In the genomic region with DNA sequence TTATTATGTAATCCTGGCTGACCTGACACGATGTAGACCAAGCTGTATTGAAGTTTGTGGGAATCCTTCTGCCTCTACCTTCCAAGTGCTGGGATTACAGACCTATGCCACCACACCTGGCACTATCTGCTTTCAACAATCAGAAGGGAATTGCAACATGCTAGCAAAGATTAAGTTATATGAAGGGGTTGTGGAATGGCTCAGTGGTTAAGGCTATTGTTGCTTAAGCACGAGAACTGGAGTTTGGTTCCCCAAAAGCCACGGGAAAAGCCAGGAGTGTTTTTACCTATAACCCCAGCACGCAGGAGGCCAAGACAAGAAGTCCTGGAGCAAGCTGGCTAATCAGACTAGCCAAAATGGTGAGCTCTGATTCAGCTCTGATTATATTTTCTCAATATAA, we compare ENCODE assay signal across 24 mouse cellular contexts.
"Had no signal": no experiment of that assay in that cellular context is flagged by ENCODE, and none has a peak within 500 bp of the region (broad histone marks: within the 10 kb centered on the region; RNA-seq: fewer than 3 reads in every experiment).

No protein-coding gene starts in this region.

- H3K9ac ChIP-seq: embryonic facial prominence, embryonic 12.5 days; embryonic facial prominence, embryonic 13.5 days; embryonic facial prominence, embryonic 15.5 days; forebrain, embryonic 12.5 days; forebrain, embryonic 13.5 days; forebrain, embryonic 15.5 days; forebrain, postnatal 0 days had no signal

- ATAC-seq: forebrain, embryonic 15.5 days; forebrain, embryonic 16.5 days had no signal

- H3K27me3 ChIP-seq: embryonic facial prominence, embryonic 12.5 days; embryonic facial prominence, embryonic 13.5 days; embryonic facial prominence, embryonic 15.5 days; forebrain, embryonic 12.5 days; forebrain, embryonic 13.5 days; forebrain, embryonic 15.5 days had no signal

- H3K27ac ChIP-seq: embryonic facial prominence, embryonic 10.5 days; embryonic facial prominence, embryonic 12.5 days; embryonic facial prominence, embryonic 13.5 days; embryonic facial prominence, embryonic 15.5 days; forebrain, embryonic 10.5 days; forebrain, embryonic 12.5 days; forebrain, embryonic 13.5 days; forebrain, embryonic 15.5 days; gastrocnemius, adult 2 months; heart, adult 2 months had no signal

- DNase-seq: cerebellum, adult 8-10 months; cerebellum, adult 9-10 months; cerebellum, adult 9-11 months; cerebellum, postnatal 14 days; cerebellum, postnatal 25 days; cerebellum, postnatal 36 days; gastrocnemius, adult 2 months; gastrocnemius, postnatal 10 days; gastrocnemius, postnatal 14 days; gastrocnemius, postnatal 25 days; gastrocnemius, postnatal 36 days; heart, adult 18-20 months; heart, adult 2 months had no signal

- H3K4me2 ChIP-seq: embryonic facial prominence, embryonic 12.5 days; embryonic facial prominence, embryonic 13.5 days; embryonic facial prominence, embryonic 15.5 days; forebrain, embryonic 12.5 days; forebrain, embryonic 13.5 days; forebrain, embryonic 15.5 days had no signal

- H3K4me1 ChIP-seq: embryonic facial prominence, embryonic 10.5 days; embryonic facial prominence, embryonic 15.5 days; forebrain, embryonic 10.5 days; forebrain, embryonic 12.5 days; forebrain, embryonic 13.5 days; forebrain, embryonic 15.5 days had no signal

- H3K4me3 ChIP-seq: embryonic facial prominence, embryonic 10.5 days; embryonic facial prominence, embryonic 12.5 days; embryonic facial prominence, embryonic 13.5 days; embryonic facial prominence, embryonic 15.5 days; erythroblast, embryonic 14.5 days; forebrain, embryonic 10.5 days; forebrain, embryonic 12.5 days; forebrain, embryonic 13.5 days; forebrain, embryonic 15.5 days; gastrocnemius, adult 2 months; heart, adult 2 months had no signal

- H3K9me3 ChIP-seq: embryonic facial prominence, embryonic 10.5 days; embryonic facial prominence, embryonic 12.5 days; embryonic facial prominence, embryonic 13.5 days; embryonic facial prominence, embryonic 15.5 days; forebrain, embryonic 10.5 days; forebrain, embryonic 12.5 days; forebrain, embryonic 13.5 days; forebrain, embryonic 15.5 days had no signal

- H3K36me3 ChIP-seq: embryonic facial prominence, embryonic 10.5 days; embryonic facial prominence, embryonic 12.5 days; embryonic facial prominence, embryonic 13.5 days; embryonic facial prominence, embryonic 15.5 days; forebrain, embryonic 10.5 days; forebrain, embryonic 12.5 days; forebrain, embryonic 15.5 days had no signal
